Mouse (Mus musculus) MEL (cell line): ENCODE data around the gene Batf3.

Experiments
- CHD1 ChIP-seq: IDR thresholded peaks from 2 replicates; pipeline ENCODE4 v1.6.1; 2012; ENCODE audit warnings: low read depth, mild to moderate bottlenecking, inconsistent platforms, low read length, improper control_type of control experiment
- GATA1 ChIP-seq: IDR thresholded peaks from 2 replicates; pipeline ENCODE4 v1.6.1; 2011; ENCODE audit warnings: low read depth, low read length, improper control_type of control experiment
- POLR2A ChIP-seq, 2 experiments: IDR thresholded peaks; 2 replicates each; pipeline ENCODE4 v1.6.1; 2011 to 2012; ENCODE audit warnings: low read length in 2 of 2, mild to moderate bottlenecking in 2 of 2, control low read depth in 1 of 2, improper control_type of control experiment in 1 of 2, low read depth in 1 of 2, moderate library complexity in 1 of 2; ENCODE audit not compliant: control insufficient read depth in 1 of 2, insufficient read depth in 1 of 2, poor library complexity in 1 of 2
- POLR2AphosphoS2 ChIP-seq: IDR thresholded peaks from 2 replicates; pipeline ENCODE4 v1.6.1; 2011; ENCODE audit warnings: low read length, improper control_type of control experiment
- ZNF384 ChIP-seq: IDR thresholded peaks from 2 replicates; pipeline ENCODE4 v1.6.1; 2012; ENCODE audit warnings: low read depth, mild to moderate bottlenecking, inconsistent platforms, low read length, improper control_type of control experiment

GRCm38 (mm10) chr1:191099114-191099513 lies 1.5 kb downstream of the Batf3 start:
- TF ChIP-seq CHD1, result no peak
- no peak for TF ChIP-seq POLR2AphosphoS2
- no peak for TF ChIP-seq ZNF384
- no peak for TF ChIP-seq GATA1
- TF ChIP-seq POLR2A (IDR thresholded peaks at IDR 0.05; ENCODE audit: control insufficient read depth in 1 of 2, insufficient read depth in 1 of 2, low read depth in 1 of 2, low read length in 2 of 2, poor library complexity in 1 of 2), result no peak
